Mouse (Mus musculus) stomach, embryonic 16.5 days (tissue): ENCODE data around the gene E2f3. TPM values are rescaled to one million over a fixed set of nuclear protein-coding genes. Genes with fewer than 3 reads are reported as not detected.

Source experiments
- ATAC-seq: fragments of 200-750 bp; cut with Nextera tagmentation; 2 replicates; pipeline ENCODE4 v1.8.0; 2017; ENCODE audit warnings: moderate number of reproducible peaks, moderate TSS enrichment; ENCODE audit not compliant: insufficient read depth, low FRiP score
- H3K27ac ChIP-seq: fragments of 300-500 bp; sonication (generic); 2 replicates; pipeline ENCODE4 v1.5.1; 2014; ENCODE audit warnings: low read length
- H3K27me3 ChIP-seq: fragments of 300-500 bp; sonication (generic); 2 replicates; pipeline ENCODE4 v1.6.1; 2014; ENCODE audit warnings: low read length, control low read depth, mixed read lengths; ENCODE audit not compliant: control insufficient read depth, insufficient read depth
- H3K36me3 ChIP-seq: fragments of 300-500 bp; sonication (generic); 2 replicates; pipeline ENCODE4 v1.6.1; 2014; ENCODE audit warnings: low read length; ENCODE audit not compliant: control insufficient read depth, insufficient read depth
- H3K4me1 ChIP-seq: fragments of 300-500 bp; sonication (generic); 2 replicates; pipeline ENCODE4 v1.6.1; 2014; ENCODE audit warnings: low read length, control low read depth, mixed read lengths; ENCODE audit not compliant: control insufficient read depth, insufficient read depth
- H3K4me2 ChIP-seq: fragments of 300-500 bp; sonication (generic); 2 replicates; pipeline ENCODE4 v1.6.1; 2014; ENCODE audit warnings: low read depth, low read length, mixed read lengths
- H3K4me3 ChIP-seq: fragments of 300-500 bp; sonication (generic); replicated peaks from 2 replicates; pipeline ENCODE4 v1.5.1; 2014; ENCODE audit warnings: mild to moderate bottlenecking, low read length
- H3K9ac ChIP-seq: fragments of 300-500 bp; sonication (generic); 2 replicates; pipeline ENCODE4 v1.6.1; 2014; ENCODE audit warnings: low read length
- H3K9me3 ChIP-seq: fragments of 300-500 bp; sonication (generic); replicated peaks from 2 replicates; pipeline ENCODE4 v1.6.1; 2016; ENCODE audit warnings: low read length, control low read depth; ENCODE audit not compliant: control insufficient read depth
- WGBS: fragments of 180-500 bp; shearing (Covaris S2); extraction: QIAGEN DNeasy Blood & Tissue Kit; methylation state at CpG from one replicate; pipeline ENCODE4 v1.1.7; 2014; 5-methylcytosine and 5-hydroxymethylcytosine counted together
- polyA plus RNA-seq: library from polyadenylated mRNA; unstranded; fragments of >200 nt; fragmentation: Nextera tagmentation; extraction: Ambion mirVana; gene quantifications from 2 replicates; pipeline ENCODE4 v1.2.1, GENCODE M21; 2015

Gene E2f3
- polyA plus RNA-seq, 1 experiment from 2014 or later = 7.5 TPM

DNA sequence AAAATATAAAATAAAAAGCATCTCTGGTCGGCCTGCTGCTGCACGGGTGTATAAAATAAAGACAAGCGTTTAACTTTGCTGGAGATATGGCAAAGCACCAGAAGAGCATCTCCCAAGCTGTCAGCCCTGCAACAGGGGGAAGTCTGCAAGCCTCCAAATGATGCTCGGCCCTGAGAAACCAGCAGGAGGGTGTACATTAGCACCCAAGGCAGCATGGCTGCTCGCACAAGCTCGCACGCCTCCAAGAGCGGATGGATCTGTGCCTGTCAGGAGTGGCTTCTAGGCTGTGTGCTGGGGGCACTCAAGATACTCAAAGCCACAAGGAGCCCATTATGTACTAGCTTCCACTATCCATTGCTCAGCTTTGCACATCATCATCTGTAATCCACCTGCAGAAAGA, 39.8 kb downstream of the E2f3 start:
- no peak for ATAC-seq
- Histone ChIP-seq H3K4me1 (no peaks in the 10 kb centered on the region), H3K4me2 (no peak overlapping the region), H3K4me3 (no peak overlapping the region), H3K27me3 (no peaks in the 10 kb centered on the region), H3K36me3 (no peaks in the 10 kb centered on the region), H3K27ac (no peak overlapping the region), H3K9ac (no peak overlapping the region), H3K9me3 (no peaks in the 10 kb centered on the region)
- 81% methylated on average over 8 of the region's 8 CpGs for WGBS

DNA sequence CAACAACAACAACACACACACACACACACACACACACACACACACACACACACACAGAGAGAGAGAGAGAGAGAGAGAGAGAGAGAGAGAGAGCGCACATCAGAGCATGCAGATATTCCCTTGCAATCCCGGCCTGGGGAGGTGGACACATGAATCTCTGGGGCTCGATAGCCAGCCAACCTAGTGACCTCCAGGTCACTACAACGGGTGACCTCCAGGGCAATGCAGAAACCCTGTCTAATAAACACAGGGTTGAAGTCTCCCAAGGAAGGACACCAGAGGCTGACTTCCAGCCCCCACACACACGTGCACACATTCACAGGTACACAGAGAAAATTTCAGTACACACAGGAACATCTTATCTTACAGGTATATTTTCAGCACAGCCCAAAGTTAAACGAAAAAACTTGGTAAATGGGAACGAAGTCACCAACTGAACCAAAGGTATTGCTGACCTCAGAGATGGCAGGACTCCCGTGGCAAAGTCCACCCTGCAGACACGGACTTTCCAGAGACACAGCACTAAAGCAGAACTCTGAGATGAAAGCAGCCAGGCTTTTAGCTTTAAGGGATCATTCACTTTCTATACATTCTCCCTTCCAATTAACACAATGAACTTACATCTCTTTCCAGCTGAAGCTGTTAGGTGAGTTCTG, 40.8 kb downstream of the E2f3 start:
- ATAC-seq = no peak
- H3K9me3 ChIP-seq = no peaks in the 10 kb centered on the region
- WGBS = 53% methylated on average over 9 of the region's 9 CpGs
- H3K36me3 ChIP-seq = no peaks in the 10 kb centered on the region
- H3K4me3 ChIP-seq = no peak overlapping the region
- H3K27me3 ChIP-seq = no peaks in the 10 kb centered on the region
- H3K27ac ChIP-seq = no peak overlapping the region
- H3K4me1 ChIP-seq = no peaks in the 10 kb centered on the region; the same call in 1 of the 2 replicates
- H3K9ac ChIP-seq = no peak overlapping the region
- no peak overlapping the region for H3K4me2 ChIP-seq

DNA sequence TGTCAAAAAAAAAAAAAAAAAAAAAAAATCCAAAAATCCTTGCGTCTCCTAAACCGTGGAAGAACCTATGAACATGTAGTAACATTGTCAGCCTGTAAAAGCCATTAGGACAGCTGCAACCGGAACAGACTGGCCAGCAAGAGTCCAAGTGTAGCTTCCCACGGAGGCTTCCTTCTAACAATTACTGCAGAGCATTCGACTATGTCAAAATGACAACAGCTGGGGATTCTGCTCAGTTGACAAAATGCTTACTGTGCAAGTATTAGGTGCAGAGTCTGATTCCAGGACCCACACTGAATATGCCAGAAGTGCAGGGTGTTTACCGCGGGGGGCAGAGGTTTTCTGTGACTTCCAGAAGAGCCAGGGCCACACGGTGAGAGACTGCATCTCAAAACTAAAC, 41.4 kb downstream of the E2f3 start:
- WGBS = 61% methylated on average over 8 of the region's 8 CpGs
- Histone ChIP-seq H3K27me3 (no peaks in the 10 kb centered on the region), H3K4me3 (no peak overlapping the region), H3K27ac (no peak overlapping the region), H3K4me1 (peaks cover 1% of the 10 kb centered on the region; the same call in 1 of the 2 replicates), H3K36me3 (no peaks in the 10 kb centered on the region), H3K9ac (no peak overlapping the region), H3K4me2 (no peak overlapping the region), H3K9me3 (no peaks in the 10 kb centered on the region)
- ATAC-seq = no peak

DNA sequence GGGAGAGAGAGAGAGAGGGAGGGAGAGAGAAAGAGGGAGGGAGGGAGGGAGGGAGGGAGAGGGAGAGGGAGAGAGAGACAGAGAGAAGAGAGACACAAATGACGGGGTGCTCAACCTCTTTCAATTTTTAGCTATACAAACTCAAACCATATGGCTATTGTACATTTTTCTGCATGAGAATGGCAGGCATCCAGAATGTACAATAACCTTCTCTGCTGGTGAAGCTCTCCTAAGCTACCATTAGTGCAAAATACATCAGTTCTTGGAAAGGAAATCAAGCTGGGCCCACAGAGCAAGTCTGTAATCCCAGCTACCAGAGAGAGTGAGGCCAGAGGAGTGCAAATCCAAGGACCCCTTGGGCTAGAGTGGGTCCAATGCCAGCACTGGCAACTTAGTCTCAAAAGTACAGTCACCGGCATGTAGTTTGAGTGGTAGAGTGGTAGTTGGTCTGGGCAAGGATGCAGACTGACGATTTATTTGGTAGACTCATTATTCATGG, 42.3 kb downstream of the E2f3 start:
- H3K4me2 ChIP-seq = no peak overlapping the region
- no peaks in the 10 kb centered on the region for H3K36me3 ChIP-seq
- H3K4me1 ChIP-seq = peaks cover 3% of the 10 kb centered on the region; the same call in 1 of the 2 replicates
- H3K4me3 ChIP-seq = no peak overlapping the region
- H3K27me3 ChIP-seq = no peaks in the 10 kb centered on the region
- ATAC-seq = no peak
- 66% methylated on average over 3 of the region's 3 CpGs for WGBS
- no peak overlapping the region for H3K9ac ChIP-seq
- no peak overlapping the region for H3K27ac ChIP-seq
- H3K9me3 ChIP-seq = no peaks in the 10 kb centered on the region

DNA sequence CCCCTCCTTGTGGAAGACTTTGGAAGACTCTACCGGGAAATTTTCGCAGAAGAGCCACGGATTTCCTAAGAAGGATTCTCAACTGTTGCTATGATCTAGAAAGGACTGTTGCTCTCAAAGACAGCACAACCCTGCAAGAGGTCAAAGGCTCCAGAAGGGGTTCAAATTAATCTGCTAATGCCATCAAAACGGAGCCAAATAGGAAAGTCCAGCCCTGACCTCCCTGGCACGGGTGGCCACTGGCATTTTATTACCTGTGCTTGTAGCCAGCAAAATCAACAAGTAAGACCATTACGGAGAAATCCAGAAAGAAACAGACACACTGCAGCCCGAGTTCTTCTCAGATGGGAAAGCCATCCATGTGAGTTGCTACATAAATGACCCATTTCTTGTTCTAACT, 45.8 kb downstream of the E2f3 start:
- Histone ChIP-seq H3K36me3 (no peaks in the 10 kb centered on the region), H3K27me3 (no peaks in the 10 kb centered on the region), H3K9ac (no peak overlapping the region), H3K27ac (no peak overlapping the region), H3K9me3 (no peaks in the 10 kb centered on the region), H3K4me2 (no peak overlapping the region), H3K4me1 (peaks cover 3% of the 10 kb centered on the region; the same call in 1 of the 2 replicates), H3K4me3 (no peak overlapping the region)
- ATAC-seq = no peak
- 78% methylated on average over 7 of the region's 7 CpGs for WGBS

DNA sequence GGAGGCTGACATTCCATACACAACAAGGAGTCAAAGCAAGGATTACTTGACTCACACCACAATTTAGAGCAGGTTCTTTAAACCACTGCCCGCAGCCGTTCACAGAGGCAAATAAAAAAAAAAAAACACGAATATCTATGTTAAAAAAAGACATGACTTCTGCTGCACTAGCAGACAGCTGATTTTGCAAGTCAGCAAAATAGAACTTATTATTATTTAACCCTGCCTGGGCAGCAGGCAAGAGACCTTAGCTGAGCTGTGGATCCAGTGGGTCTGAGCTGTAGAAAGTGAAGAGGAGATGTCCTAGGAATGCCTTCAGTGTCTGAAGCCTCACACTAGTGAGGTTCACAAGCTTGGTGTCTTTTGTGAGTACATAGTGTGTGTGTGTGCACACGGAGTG, 46.5 kb downstream of the E2f3 start:
- ATAC-seq = no peak
- H3K36me3 ChIP-seq = no peaks in the 10 kb centered on the region
- no peaks in the 10 kb centered on the region for H3K9me3 ChIP-seq
- H3K27ac ChIP-seq = no peak overlapping the region
- no peaks in the 10 kb centered on the region for H3K27me3 ChIP-seq
- H3K4me2 ChIP-seq = no peak overlapping the region
- 64% methylated on average over 4 of the region's 4 CpGs for WGBS
- no peak overlapping the region for H3K9ac ChIP-seq
- peaks cover 3% of the 10 kb centered on the region; the same call in 1 of the 2 replicates for H3K4me1 ChIP-seq
- no peak overlapping the region for H3K4me3 ChIP-seq

DNA sequence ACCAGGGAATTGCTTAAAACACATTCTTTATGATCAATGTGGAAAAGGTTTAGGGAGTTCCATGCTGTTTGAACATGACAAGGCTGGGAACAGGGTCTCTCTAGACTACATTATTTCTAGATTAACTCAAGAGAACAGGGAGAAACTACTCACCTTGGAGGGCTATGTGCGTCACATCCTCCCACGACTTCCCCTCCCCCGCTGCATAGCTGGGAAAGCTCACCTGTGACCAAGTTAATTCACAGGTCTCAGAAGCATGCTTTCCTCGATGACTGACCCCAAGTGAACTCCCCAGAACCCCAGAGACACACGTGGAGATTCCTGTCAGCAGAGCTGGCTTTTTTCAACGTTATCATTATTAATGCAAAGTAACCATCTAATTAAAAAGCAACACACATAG, 47.1 kb downstream of the E2f3 start:
- Histone ChIP-seq H3K9me3 (no peaks in the 10 kb centered on the region), H3K9ac (no peak overlapping the region), H3K4me2 (no peak overlapping the region), H3K27ac (no peak overlapping the region), H3K4me3 (no peak overlapping the region), H3K36me3 (no peaks in the 10 kb centered on the region), H3K4me1 (peaks cover 3% of the 10 kb centered on the region; the same call in 1 of the 2 replicates), H3K27me3 (no peaks in the 10 kb centered on the region)
- ATAC-seq = no peak
- WGBS = 68% methylated on average over 6 of the region's 6 CpGs

DNA sequence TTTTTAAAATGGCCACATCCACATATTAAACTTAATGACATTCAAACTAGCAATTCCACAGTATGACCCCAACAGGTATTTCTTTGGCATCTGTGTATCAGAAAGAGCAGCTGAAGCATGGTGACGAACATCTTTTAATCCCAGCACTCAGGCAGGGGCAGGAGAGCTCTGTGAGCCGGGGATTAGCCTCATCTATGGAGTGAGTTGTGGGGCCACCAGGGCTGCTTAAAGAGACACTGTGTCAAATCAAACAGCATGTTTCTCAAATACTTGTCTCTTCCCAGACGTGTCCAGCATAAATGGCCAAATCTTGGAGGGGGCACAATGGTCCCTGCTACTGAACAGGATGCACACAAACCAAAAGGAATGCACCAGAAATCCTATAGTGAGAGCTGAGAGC, 59.7 kb downstream of the E2f3 start:
- no peak overlapping the region for H3K4me3 ChIP-seq
- no peaks in the 10 kb centered on the region for H3K27me3 ChIP-seq
- ATAC-seq = no peak
- WGBS = 62% methylated on average over 3 of the region's 3 CpGs
- no peak overlapping the region for H3K4me2 ChIP-seq
- H3K27ac ChIP-seq = no peak overlapping the region
- no peaks in the 10 kb centered on the region for H3K4me1 ChIP-seq
- no peaks in the 10 kb centered on the region for H3K9me3 ChIP-seq
- H3K9ac ChIP-seq = no peak overlapping the region
- no peaks in the 10 kb centered on the region for H3K36me3 ChIP-seq

DNA sequence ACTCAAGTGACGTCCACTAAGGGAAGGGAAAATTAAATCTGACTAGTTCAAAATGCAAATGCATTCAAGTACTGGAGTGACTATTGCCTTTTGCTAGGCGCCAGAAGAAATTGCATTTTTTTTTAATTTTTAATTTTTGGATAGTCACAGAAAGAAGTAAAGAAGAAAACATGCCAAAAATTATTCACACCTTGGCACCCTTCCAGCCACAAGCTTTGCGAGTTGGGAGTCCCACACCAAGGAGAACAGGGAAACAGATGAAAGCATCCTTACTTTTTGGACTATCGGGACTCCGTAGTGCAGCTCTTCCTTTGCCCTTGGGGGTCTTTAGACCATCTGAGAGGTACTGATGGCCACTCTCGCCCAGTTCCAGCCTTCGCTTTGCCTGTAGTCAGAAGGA, 66.0 kb downstream of the E2f3 start:
- Histone ChIP-seq H3K4me1 (no peaks in the 10 kb centered on the region), H3K9ac (no peak overlapping the region), H3K27me3 (no peaks in the 10 kb centered on the region), H3K4me2 (no peak overlapping the region), H3K4me3 (no peak overlapping the region), H3K27ac (no peak overlapping the region), H3K9me3 (no peaks in the 10 kb centered on the region), H3K36me3 (no peaks in the 10 kb centered on the region)
- no peak for ATAC-seq
- WGBS = 82% methylated on average over 7 of the region's 7 CpGs
